Mouse (Mus musculus): ENCODE results near the gene 1700019N19Rik. TPM values are rescaled to one million over a fixed set of nuclear protein-coding genes. Genes with fewer than 3 reads are reported as not detected.

The 1700019N19Rik gene
- polyA plus RNA-seq, 1 experiment from 2014 or later: not detected

- Histone ChIP-seq H3K4me2 (ENCODE audit: low read depth, low read length) (no peak overlapping the region), H3K9me3 (ENCODE audit: low read length) (no peaks in the 10 kb centered on the region), H3K4me3 (ENCODE audit: low read depth, low read length) (no peak overlapping the region), H3K9ac (replicated peaks) (no peak overlapping the region), H3K27me3 (ENCODE audit: insufficient read depth, low read length) (no peaks in the 10 kb centered on the region), H3K27ac (ENCODE audit: low read depth) (no peak overlapping the region), H3K4me1 (ENCODE audit: insufficient read depth) (no peaks in the 10 kb centered on the region; the same call in 1 of the 2 replicates), H3K36me3 (replicated peaks; ENCODE audit: insufficient read depth, low read length) (no peaks in the 10 kb centered on the region)
- ATAC-seq (no peak), DNase-seq (no peak)
- WGBS (ENCODE audit: insufficient replicate concordance): 25% methylated on average over 6 of the region's 6 CpGs
- no peak for TF ChIP-seq EP300 (IDR thresholded peaks at IDR 0.05; ENCODE audit: low read depth)
- no peak for TF ChIP-seq CTCF (IDR thresholded peaks at IDR 0.05; ENCODE audit: low read depth)
Measured at GRCm38 (mm10) chr19:58762316-58762715, 31.9 kb downstream of the 1700019N19Rik start.

- no peaks in the 10 kb centered on the region for H3K36me3 ChIP-seq (replicated peaks; ENCODE audit: insufficient read depth, low read length)
- TF ChIP-seq EP300 (IDR thresholded peaks at IDR 0.05; ENCODE audit: low read depth) (no peak), CTCF (IDR thresholded peaks at IDR 0.05; ENCODE audit: low read depth) (no peak)
- H3K4me2 ChIP-seq (ENCODE audit: low read depth, low read length): no peak within 1 kb of the TSS
- peak; percentile 81 for ATAC-seq
- H3K27me3 ChIP-seq (ENCODE audit: insufficient read depth, low read length): no peaks in the 10 kb centered on the region
- no peak within 1 kb of the TSS for H3K4me3 ChIP-seq (ENCODE audit: low read depth, low read length)
- no peaks in the 10 kb centered on the region; the same call in 1 of the 2 replicates for H3K4me1 ChIP-seq (ENCODE audit: insufficient read depth)
- WGBS (ENCODE audit: insufficient replicate concordance): 50% methylated on average over 9 of the region's 9 CpGs
- no peak within 1 kb of the TSS for H3K9ac ChIP-seq (replicated peaks)
- H3K9me3 ChIP-seq (ENCODE audit: low read length): no peaks in the 10 kb centered on the region
- DNase-seq: peak; percentile 69
- H3K27ac ChIP-seq (ENCODE audit: low read depth): no peak within 1 kb of the TSS
Measured at GRCm38 (mm10) chr19:58759423-58759822, 34.8 kb downstream of the 1700019N19Rik start, which contains the start of gene Pnliprp2. Gene Pnliprp2, plus strand, starts transcription at chr19:58759719.

DNA sequence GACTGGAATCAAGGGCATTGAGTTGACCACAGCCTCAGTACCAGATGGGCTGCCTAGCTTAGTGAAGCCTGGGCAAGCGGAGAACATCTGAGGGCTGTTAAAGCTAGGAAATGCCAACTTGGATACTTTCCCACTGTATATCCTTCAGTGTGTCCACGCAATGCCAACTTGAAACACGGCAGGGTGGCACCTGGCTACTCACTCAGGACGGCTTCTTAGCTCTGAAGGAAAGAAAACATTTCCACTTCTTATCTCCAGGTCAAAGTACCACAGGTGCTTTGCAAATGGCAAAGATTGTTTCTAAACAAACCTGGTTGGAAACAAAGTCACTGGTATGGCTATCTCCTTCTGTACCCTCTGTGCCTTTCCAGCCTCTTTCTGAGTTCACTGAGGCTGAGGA is 35.4 kb downstream of the 1700019N19Rik start:
- Histone ChIP-seq H3K9ac (replicated peaks) (no peak overlapping the region), H3K4me3 (ENCODE audit: low read depth, low read length) (no peak overlapping the region), H3K4me2 (ENCODE audit: low read depth, low read length) (no peak overlapping the region), H3K27ac (ENCODE audit: low read depth) (no peak overlapping the region), H3K4me1 (ENCODE audit: insufficient read depth) (no peaks in the 10 kb centered on the region; the same call in 1 of the 2 replicates), H3K36me3 (replicated peaks; ENCODE audit: insufficient read depth, low read length) (no peaks in the 10 kb centered on the region), H3K27me3 (ENCODE audit: insufficient read depth, low read length) (no peaks in the 10 kb centered on the region), H3K9me3 (ENCODE audit: low read length) (no peaks in the 10 kb centered on the region)
- 70% methylated on average over 4 of the region's 4 CpGs for WGBS (ENCODE audit: insufficient replicate concordance)
- DNase-seq (no peak), ATAC-seq (no peak)
- no peak for TF ChIP-seq CTCF (IDR thresholded peaks at IDR 0.05; ENCODE audit: low read depth)
- no peak for TF ChIP-seq EP300 (IDR thresholded peaks at IDR 0.05; ENCODE audit: low read depth)

GRCm38 (mm10) chr19:58751504-58751903 is 42.8 kb downstream of the 1700019N19Rik start:
- no peak for DNase-seq
- Histone ChIP-seq H3K4me2 (ENCODE audit: low read depth, low read length) (no peak overlapping the region), H3K27ac (ENCODE audit: low read depth) (no peak overlapping the region), H3K9ac (replicated peaks) (no peak overlapping the region), H3K4me3 (ENCODE audit: low read depth, low read length) (no peak overlapping the region), H3K36me3 (replicated peaks; ENCODE audit: insufficient read depth, low read length) (no peaks in the 10 kb centered on the region), H3K9me3 (ENCODE audit: low read length) (no peaks in the 10 kb centered on the region), H3K4me1 (ENCODE audit: insufficient read depth) (no peaks in the 10 kb centered on the region), H3K27me3 (ENCODE audit: insufficient read depth, low read length) (no peaks in the 10 kb centered on the region)
- ATAC-seq: no peak
- 47% methylated on average over 2 of the region's 2 CpGs for WGBS (ENCODE audit: insufficient replicate concordance)
- no peak for TF ChIP-seq EP300 (IDR thresholded peaks at IDR 0.05; ENCODE audit: low read depth)
- no peak for TF ChIP-seq CTCF (IDR thresholded peaks at IDR 0.05; ENCODE audit: low read depth)

DNA sequence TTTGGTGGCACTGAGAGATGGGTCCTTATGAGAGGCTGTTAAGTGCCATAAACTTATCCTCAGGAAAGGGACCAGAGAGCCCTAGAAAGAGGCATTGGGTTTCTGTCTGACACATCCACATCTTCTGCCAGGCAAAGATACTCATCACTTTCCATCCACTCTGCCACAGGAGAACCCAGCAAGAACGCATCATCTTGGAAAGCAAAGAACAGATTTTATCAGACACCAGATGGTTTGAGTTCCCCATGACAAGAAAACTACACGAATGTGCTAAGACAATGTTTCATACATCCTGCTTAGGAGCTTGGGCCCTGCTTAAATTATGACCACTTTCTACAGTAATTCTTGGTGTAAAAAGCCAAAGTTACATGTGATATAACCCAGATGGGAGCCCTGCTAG is 43.4 kb downstream of the 1700019N19Rik start:
- no peak for ATAC-seq
- H3K4me1 ChIP-seq (ENCODE audit: insufficient read depth): no peaks in the 10 kb centered on the region
- no peak overlapping the region for H3K4me3 ChIP-seq (ENCODE audit: low read depth, low read length)
- H3K36me3 ChIP-seq (replicated peaks; ENCODE audit: insufficient read depth, low read length): no peaks in the 10 kb centered on the region
- no peak overlapping the region for H3K4me2 ChIP-seq (ENCODE audit: low read depth, low read length)
- no peak overlapping the region for H3K9ac ChIP-seq (replicated peaks)
- no peak for DNase-seq
- H3K27me3 ChIP-seq (ENCODE audit: insufficient read depth, low read length): no peaks in the 10 kb centered on the region
- H3K9me3 ChIP-seq (ENCODE audit: low read length): no peaks in the 10 kb centered on the region
- TF ChIP-seq EP300 (IDR thresholded peaks at IDR 0.05; ENCODE audit: low read depth): no peak
- TF ChIP-seq CTCF (IDR thresholded peaks at IDR 0.05; ENCODE audit: low read depth): no peak
- H3K27ac ChIP-seq (ENCODE audit: low read depth): no peak overlapping the region
- WGBS (ENCODE audit: insufficient replicate concordance): 65% methylated on average over 2 of the region's 2 CpGs

DNA sequence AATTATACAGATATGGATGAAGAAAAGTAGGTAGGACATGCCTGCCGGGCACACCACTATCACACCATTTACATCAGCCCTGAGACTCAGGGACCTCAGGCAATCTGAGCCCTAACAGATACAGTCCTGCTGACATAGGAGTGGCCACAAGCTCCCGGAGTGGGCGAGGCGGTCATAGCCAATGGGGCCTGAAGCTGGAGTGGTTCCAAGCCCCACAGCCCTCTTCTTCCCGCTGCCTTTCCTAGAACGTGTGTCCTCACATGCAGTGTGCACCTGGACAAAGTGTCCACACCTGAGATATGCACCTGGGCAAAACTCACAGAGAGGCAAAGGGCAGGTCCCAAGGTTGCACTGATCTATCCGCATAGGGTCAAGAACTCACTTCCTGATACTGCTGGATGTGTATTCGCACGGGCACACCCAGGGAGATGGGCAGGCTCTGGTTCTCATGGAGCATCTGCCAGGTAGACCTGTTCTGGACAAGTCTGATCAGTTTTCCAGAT is 46.7 kb downstream of the 1700019N19Rik start:
- ATAC-seq (no peak), DNase-seq (no peak)
- H3K4me2 ChIP-seq (ENCODE audit: low read depth, low read length): no peak overlapping the region
- H3K9me3 ChIP-seq (ENCODE audit: low read length): no peaks in the 10 kb centered on the region
- TF ChIP-seq CTCF (IDR thresholded peaks at IDR 0.05; ENCODE audit: low read depth) (no peak), EP300 (IDR thresholded peaks at IDR 0.05; ENCODE audit: low read depth) (no peak)
- WGBS (ENCODE audit: insufficient replicate concordance): 74% methylated on average over 9 of the region's 9 CpGs
- H3K36me3 ChIP-seq (replicated peaks; ENCODE audit: insufficient read depth, low read length): no peaks in the 10 kb centered on the region
- no peak overlapping the region for H3K4me3 ChIP-seq (ENCODE audit: low read depth, low read length)
- no peaks in the 10 kb centered on the region for H3K27me3 ChIP-seq (ENCODE audit: insufficient read depth, low read length)
- no peak overlapping the region for H3K9ac ChIP-seq (replicated peaks)
- no peak overlapping the region for H3K27ac ChIP-seq (ENCODE audit: low read depth)
- no peaks in the 10 kb centered on the region for H3K4me1 ChIP-seq (ENCODE audit: insufficient read depth)
